Mouse (Mus musculus) spleen, postnatal 36 days (tissue): ENCODE data around the gene Elfn1.

Experiments used
- DNase-seq, 2 experiments: peaks; one replicate each; pipeline ENCODE4 v3.0.0; 2022; ENCODE audit warnings: low spot score in 2 of 2, mixed read lengths in 1 of 2

Gene Elfn1

GRCm38 (mm10) chr5:139911506-139911905, 3.8 kb downstream of the Elfn1 start:
- no peak for DNase-seq

GRCm38 (mm10) chr5:139912121-139912771, 4.5 kb downstream of the Elfn1 start:
- no peak for DNase-seq

GRCm38 (mm10) chr5:139921666-139922065, 13.9 kb downstream of the Elfn1 start:
- DNase-seq = no peak

GRCm38 (mm10) chr5:139923867-139924266, 16.1 kb downstream of the Elfn1 start:
- no peak for DNase-seq

GRCm38 (mm10) chr5:139930102-139930501, 22.4 kb downstream of the Elfn1 start:
- no peak for DNase-seq

GRCm38 (mm10) chr5:139930927-139931351, 23.2 kb downstream of the Elfn1 start:
- peak; percentile 24 to 30 for DNase-seq

- DNase-seq = no peak
Measured at GRCm38 (mm10) chr5:139931947-139932540, 24.3 kb downstream of the Elfn1 start.

GRCm38 (mm10) chr5:139932595-139933271, 25.0 kb downstream of the Elfn1 start:
- no peak for DNase-seq

- DNase-seq = peak; percentile 26
Measured at GRCm38 (mm10) chr5:139933476-139933875, 25.7 kb downstream of the Elfn1 start.

- no peak for DNase-seq
Measured at GRCm38 (mm10) chr5:139936431-139936830, 28.7 kb downstream of the Elfn1 start.

- DNase-seq = no peak
Measured at GRCm38 (mm10) chr5:139944697-139945096, 37.0 kb downstream of the Elfn1 start.

GRCm38 (mm10) chr5:139945715-139946364, 38.1 kb downstream of the Elfn1 start:
- DNase-seq = no peak

- DNase-seq = no peak
Measured at GRCm38 (mm10) chr5:139947446-139947845, 39.7 kb downstream of the Elfn1 start.

GRCm38 (mm10) chr5:139948552-139948951, 40.8 kb downstream of the Elfn1 start:
- no peak for DNase-seq

GRCm38 (mm10) chr5:139949363-139949762, 41.6 kb downstream of the Elfn1 start:
- no peak for DNase-seq

- DNase-seq = no peak
Measured at GRCm38 (mm10) chr5:139949975-139950578, 42.3 kb downstream of the Elfn1 start.

- DNase-seq = peak in 1 of 2 experiments; percentile 10
Measured at GRCm38 (mm10) chr5:139956859-139957258, 49.1 kb downstream of the Elfn1 start.

GRCm38 (mm10) chr5:139959741-139960140, 52.0 kb downstream of the Elfn1 start:
- DNase-seq = no peak

GRCm38 (mm10) chr5:139964391-139964790, 56.6 kb downstream of the Elfn1 start:
- no peak for DNase-seq

- no peak for DNase-seq
Measured at GRCm38 (mm10) chr5:139965596-139965995, 57.9 kb downstream of the Elfn1 start.

GRCm38 (mm10) chr5:139969151-139969948, 61.6 kb downstream of the Elfn1 start:
- no peak for DNase-seq
